Mouse (Mus musculus): Measurements from ENCODE around the gene Twf2.
A peak's percentile ranks its signal among the peaks of the same experiment; 100 is the strongest.

The Twf2 gene

DNA sequence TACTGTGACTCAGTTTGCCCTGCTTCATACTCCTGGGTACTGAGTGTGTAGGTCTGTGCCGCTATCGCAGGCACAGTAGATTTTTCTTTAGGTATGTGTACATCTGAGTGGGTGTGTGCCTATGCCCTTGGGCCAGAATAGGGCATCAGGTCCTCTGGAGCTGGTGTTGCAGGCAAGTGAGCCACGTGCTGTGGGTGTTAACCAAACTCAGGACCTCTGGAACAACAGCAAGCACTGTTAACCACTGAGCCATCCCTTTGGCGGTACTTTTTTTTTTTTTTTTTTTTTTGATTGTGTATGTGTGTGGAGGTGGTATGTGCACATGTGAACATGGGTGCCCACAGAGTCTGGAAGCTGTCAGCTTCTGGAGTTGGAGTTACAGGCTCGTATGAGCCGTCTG, 25.1 kb upstream of the Twf2 start:
- no peak for DNase-seq (ENCODE audit: extremely low spot score, low spot score)

DNA sequence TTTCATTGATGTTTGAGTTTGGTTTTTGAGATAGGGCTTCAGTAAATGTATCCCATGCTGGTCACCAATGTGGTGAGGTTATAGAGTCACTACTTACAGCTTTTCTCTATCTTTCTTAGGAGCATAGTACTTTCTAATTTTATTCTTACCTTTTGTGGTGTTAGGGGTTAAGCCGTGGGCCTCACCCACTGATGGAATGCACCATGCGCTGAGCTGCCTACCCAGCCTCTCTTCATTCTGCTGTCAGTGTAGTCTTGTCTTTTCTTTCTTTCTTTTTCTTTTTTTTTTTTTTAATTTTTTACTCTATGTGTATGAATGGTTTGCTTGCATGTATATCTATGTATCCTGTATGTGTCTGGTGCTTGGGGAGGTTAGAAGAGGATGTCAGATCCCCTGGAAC, 23.5 kb upstream of the Twf2 start:
- DNase-seq (ENCODE audit: extremely low spot score, low spot score) = no peak

DNA sequence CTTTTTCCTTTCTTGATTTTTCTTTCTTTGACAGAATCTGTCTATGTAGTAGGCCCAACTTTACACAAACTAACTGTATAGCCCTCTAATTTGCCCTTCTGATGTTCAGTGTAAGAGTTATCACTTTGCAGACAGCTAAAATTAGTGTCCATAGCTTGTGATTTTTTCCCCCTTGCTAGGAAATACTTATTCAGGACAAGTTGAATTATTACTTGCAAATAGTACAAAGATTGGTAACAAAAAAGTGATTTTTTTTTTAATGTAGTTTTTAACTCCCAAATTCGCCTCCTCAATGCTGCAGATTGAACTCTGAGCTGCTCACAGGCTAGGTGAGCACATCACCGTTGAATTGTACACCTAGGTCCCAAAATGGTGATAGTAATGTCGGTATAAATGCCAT, 22.9 kb upstream of the Twf2 start:
- DNase-seq (ENCODE audit: extremely low spot score, low spot score) = no peak

DNA sequence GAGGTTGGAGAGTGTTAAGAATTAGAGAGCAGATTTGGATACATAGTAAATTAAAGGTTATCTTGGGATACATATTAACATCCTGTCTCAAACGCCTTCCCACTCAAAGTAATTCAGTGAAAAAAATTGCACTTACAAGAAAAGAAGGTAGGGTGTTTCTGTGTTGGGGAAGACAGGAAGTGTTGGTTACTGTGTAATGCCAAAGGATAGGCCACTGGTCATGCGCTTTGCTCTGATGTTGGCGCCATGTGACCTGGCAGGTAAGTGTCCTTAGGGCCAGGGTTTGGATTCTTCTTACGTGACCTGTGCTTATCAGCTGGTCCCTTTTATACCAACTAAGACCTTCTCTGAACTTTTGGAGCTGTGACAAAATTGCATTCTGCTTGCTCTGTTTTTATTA, 20.8 kb upstream of the Twf2 start:
- no peak for DNase-seq (ENCODE audit: extremely low spot score, low spot score)

DNA sequence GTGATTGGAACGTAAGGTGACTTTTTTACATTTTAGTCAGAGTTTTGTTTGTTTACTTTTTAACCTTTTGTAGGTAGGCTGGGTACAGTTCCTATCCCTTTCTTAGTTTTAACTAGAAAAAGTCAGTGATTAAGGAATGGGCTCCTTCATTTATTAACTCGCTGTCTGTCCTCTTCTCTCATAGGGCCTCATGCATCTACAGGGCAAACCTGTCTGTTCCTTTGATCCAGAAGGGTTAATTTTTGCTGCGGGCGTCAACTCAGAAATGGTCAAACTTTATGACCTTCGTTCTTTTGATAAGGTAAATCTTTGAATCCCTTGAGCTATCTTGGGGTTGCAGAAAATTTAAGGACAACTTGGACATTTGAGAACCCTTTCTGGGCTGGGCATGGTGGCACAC, 18.9 kb upstream of the Twf2 start:
- DNase-seq (ENCODE audit: extremely low spot score, low spot score) = no peak

DNA sequence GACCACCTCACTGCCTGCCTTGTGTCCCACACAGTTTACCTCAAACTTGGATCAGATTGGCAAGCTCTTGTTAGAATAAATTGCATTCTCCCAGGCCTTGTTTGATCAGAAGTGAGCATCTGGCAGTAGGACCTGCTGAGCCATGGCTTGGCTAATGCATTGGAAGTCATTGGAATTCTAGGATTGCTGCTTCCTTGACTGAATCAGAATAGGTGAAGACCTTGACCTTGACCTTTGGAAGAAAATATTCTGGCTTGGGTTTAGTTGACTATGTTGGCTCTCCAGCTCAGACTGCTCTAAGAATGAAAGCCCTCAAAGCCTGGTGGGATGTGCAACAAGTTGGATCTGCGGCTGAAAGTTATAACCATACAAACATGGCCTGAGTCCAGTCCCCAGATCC, 11.6 kb upstream of the Twf2 start:
- DNase-seq (ENCODE audit: extremely low spot score, low spot score) = no peak

DNA sequence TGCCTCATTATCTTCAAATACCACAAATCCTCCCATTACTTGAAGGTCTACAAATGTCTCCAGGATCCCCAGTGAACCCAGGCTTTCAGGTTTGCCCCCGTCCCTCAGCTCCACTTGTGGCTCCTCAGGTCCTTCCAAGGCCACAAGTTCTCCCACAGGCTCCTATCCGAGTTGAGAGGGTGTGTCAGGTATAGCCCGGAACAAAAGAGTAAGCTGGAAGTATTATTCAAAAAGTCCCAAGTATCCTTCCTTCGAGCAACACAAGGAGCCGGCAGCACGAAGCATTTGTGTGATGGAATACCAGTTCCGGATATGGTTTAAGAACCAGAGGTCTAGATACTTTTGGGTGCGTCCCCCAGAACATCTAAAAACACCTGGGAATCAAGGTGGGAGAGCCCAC, 10.9 kb upstream of the Twf2 start:
- no peak for DNase-seq (ENCODE audit: extremely low spot score, low spot score)

DNA sequence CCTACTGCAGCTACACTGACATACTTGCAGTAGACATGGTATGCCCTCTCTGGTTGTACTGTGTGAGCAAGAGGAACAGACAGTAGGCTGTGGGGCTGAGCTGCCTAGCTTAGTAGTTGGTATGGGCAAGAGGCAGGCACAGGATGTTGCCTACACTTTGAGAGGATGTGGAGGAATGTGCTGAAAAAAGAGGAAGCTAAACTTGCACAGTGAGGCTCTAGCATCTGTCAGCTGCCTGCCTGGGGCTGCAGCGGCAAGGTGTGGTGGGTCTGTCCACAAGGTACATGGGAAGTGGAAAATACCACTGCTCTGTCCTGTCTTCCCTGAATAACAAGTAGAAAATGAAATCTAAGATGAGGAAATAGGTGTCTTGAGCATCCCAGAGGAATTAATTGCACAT, 9.9 kb upstream of the Twf2 start:
- DNase-seq (ENCODE audit: extremely low spot score, low spot score) = no peak

DNA sequence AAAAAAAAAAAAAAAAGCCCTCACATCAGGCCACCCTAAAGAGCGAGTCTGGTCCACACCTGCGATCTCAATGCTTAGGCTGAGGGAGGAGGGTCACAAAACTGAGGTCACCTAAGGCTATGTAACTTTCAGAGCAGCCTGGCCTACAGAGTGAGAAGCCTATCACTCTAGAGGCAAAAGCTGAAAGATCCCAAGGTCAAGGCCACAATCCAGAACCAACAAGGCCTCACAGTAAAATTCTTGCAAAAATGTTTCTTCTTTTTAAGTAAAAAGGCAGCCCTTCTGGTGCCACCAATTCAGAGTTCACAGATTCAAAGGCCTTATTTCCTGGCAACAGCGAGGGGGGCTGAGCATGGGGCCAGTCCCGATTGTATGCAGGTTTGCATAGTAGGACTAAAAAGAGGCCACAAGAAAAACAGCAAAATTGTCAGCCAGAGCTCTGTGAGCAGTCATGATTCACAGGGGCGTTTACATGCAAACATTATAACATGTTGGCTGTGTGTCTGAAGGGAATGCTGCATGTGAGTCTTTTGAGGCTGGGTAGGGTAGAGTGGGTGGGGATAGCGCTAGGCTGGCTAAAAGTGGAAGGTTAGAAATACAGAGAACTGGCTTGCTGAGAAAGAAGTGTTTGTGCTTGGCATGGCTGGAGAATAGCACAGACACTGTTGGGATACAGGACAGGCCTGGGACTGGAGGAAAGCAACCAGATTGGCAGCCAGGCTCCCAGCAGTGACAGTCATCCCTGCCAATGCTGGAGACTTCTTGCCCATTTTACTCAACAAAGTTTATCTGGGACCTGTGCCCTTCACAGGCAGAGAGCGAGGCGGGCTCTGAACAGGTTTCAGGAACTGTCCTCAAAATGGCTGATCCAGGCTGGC, 8.7 kb upstream of the Twf2 start:
- DNase-seq (ENCODE audit: extremely low spot score, low spot score) = no peak

DNA sequence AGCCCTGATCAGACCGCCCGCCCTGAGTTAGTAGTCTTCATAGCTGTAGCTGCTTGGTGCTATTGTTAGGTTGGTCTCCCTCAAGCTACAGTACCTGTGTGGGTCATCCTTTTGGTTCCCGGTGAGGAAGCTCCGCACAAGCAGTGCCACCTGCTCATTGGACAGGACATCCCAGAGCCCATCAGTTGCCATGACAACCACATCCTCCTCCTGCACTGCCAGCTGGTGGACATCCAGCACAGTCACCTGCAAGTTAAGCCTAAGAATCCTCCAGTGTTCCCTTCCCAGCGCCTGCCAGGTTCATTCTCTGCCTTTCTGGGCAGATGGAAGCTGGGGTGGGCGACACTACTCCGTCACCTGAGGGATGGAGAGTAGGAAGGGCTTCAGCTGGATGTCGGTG, 7.2 kb upstream of the Twf2 start:
- no peak for DNase-seq (ENCODE audit: extremely low spot score, low spot score)

DNA sequence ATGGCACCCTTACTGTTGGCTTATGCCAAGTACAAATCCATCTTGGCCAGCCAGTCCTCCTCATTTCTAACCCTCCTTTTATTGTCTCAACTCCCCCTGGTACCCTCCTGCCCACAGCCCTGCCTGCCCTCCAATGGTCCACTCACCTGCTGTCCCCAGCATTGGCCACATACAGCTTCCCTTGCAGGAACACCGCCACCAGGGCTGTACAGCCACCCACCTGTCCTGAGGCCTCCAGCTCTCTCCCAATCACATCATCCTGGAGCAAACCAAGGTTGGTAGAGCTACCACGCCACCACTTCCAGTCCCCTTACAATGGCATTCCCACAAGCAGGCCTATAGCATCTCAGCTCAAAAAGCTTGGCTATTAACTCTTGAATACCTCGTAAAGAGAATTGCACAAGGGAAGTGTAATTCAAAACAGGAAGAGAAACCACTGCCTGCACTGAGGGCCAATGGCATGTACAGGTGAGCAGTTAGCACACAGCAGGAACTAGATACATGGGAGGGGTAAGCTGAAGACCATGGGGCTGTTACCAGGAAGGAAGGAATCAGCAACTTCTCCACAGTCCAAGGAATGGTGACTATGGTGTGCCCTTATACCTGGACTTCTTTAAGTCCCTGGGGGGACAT, 5.7 kb upstream of the Twf2 start:
- DNase-seq (ENCODE audit: extremely low spot score, low spot score) = no peak

DNA sequence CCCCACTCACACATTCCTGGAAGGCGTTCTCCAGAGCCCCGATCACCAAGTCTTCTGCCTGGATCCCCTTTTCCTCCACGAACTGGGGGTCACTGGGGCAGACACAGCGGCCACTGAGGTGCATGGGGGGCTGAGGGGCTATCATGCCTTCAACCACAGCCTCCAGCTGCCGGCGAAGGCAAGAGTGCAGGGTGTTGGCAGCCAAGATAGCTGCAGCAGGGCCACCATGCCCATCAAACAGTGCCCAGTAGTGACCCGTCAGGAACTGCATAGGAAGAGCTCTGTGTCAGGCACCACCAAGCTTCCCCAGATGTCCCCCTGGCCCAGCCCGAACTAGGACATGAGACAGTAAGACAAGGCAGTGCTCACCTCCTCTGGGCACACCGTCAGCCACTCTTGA, 5.2 kb upstream of the Twf2 start:
- DNase-seq (ENCODE audit: extremely low spot score, low spot score) = no peak

DNA sequence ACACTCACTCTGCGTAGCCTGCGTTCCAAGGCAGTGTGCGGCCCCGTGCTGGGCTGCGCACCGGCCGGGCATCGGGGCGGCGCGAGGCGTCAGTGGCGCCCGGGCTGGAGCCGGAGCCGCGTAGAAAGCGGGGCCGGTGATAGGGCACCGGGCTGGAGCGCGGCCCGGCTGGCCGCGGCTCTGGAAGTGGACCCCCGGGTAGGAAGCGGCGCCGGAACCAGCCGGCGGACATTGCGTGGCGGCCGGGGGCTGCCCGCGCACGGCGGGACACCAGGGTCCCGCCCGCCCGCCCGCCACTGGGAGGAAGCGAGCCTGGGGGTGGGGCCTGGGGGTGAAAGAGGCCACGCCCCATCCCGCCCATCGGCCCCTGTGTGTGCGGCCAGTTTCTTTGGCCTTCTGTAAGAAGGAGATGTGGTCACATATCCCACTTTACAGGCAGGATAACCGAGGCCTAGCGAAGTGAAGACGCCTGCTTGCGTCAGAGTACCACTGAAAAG, 3.9 kb upstream of the Twf2 start:
- DNase-seq (ENCODE audit: extremely low spot score, low spot score) = peak; percentile 78

DNA sequence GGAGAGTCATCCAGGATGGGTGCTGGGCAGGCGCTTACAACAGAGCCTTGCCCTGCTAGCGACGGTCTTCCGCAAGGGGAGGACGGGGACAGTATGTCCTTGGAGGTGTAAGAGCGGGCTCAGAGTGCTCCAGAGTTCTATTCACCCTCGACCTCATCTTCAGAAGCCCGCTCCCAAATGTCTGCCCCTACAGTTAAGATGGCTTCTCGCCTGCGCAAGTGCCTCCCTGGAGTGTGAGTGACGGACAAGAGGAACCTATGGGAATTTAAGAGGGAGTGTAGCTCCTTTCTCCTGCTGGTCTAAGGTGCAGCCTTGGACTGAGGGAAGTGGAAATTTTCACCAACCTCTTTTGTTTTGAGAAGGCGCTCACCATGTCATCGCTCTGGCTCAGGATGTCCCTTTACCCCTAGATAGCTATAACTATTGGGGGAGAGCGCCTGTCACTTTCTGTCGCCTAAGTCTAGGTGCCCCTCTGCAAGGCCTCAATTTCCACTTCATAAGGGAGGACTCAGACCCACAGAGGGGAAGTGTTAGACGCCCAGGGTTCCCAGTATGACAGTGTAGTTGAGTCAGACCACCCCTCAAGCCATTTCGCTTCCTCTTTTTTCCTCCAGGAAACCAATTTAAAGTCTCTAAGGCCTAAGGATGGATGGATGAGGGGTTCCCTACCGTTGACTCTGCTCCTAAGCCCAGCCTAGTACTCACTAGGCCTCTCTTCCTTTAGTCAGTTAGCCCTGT, 3.2 kb upstream of the Twf2 start, which contains the start of gene Ppm1m:
Gene Ppm1m (minus strand): TSS at position 212 of the 738 bp plus-strand sequence.
- DNase-seq (ENCODE audit: extremely low spot score, low spot score) = no peak

DNA sequence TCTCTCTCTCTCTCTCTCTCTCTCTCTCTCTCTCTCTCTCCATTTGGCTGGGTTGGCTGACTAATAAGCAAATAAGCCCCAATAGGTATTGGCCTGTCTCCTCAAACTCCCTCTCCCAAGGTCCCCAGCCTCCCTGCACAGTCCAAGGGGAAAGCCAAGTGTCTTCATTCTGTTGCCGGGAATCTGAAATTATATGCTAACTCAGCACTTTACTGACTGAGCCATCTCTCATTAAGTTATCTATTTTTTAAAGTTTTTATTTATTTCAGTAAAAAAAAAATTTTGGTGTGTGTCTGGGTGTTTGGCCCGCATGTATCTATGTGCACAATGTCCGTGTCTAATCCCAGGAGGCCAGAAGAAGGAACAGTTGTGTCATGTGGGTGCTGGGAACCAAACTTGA, 1.0 kb upstream of the Twf2 start:
- no peak for DNase-seq (ENCODE audit: extremely low spot score, low spot score)

DNA sequence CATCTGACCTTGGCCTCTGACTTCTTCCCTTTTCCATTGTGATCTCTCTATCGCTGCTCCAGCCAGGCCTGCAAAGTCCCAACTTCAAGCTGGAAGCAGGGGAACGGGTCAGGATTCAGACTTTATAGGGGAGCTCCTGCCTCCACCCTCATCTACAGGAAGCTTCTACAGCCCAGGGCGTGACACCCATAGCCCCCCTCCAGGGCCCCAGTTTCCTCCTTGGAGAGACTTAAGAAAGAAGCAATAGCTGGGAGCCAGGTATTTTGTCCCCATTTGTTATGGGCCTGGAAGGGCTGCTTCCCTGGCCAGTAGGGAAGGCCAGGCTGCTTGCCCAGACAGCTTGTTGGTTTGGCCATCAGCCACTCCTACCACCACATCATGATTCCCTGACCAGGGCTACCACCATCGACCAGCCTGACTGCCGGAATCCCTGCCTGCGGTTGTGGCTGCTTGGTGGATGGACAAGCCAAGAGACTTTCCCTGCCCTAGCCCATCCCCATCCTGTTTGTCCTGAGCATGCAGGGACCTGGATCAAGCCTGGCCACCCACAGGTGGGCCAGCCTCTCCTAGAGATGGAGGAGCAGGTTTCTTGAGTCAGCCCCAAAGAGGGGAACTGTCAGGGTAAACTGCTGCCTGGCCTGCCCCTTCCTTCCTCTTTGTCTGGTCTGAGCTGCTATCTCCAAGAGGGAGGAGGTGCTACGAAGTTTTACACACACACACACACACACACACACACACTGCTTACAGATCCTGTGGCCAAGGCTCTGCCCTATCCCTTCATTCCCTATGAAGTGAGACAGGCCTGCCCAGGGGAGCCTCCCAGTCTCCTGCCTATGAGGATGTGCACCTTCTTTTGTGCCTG, 1.3 kb downstream of the Twf2 start:
- no peak for DNase-seq (ENCODE audit: extremely low spot score, low spot score)

DNA sequence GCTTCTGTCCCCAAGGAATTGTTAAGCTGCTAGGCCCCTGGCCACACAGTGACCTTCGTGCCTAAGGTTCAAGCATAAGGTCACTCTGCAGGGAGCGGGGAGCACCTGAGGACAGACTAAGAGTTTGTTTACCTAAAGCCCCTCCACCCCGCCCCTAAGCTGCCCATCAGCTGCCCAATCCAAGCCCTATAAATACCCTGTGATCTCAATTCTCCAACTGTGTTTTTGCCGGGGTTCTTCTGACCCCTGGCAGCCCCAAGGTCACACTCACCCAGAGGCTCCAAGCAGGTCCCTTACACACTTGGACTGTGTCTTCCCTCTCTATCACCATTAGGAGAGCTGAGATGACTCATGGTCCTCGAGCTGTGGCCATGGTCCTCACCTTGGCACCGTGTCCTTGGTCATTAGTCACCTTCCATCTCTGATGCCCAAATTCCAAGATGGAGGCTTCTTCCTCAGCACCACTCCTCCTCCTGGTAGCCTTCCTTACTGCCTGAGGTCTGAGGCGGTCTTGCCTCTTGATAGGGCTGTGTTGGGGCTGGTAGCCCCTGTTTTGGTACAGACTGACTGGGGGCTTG, 2.9 kb downstream of the Twf2 start:
- no peak for DNase-seq (ENCODE audit: extremely low spot score, low spot score)

DNA sequence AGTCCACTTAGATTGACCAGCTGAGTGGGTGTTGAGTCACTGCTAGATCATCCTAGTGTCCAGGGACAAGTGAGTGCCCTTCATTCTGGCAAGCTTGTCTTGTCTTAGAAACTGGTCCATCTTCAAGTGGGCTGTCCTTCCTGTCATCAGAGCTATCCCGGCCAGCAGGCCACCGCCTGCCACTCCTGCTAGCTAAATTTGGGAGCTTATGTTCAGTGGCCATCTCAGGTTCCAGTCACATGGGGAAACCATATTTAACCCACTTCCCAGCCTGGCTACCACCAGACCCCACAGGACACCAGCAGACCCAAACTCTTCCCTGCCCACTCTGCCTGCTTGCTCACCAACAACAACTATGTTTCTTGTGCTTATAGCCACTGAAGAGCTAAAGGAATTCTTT, 3.6 kb downstream of the Twf2 start:
- DNase-seq (ENCODE audit: extremely low spot score, low spot score) = no peak

DNA sequence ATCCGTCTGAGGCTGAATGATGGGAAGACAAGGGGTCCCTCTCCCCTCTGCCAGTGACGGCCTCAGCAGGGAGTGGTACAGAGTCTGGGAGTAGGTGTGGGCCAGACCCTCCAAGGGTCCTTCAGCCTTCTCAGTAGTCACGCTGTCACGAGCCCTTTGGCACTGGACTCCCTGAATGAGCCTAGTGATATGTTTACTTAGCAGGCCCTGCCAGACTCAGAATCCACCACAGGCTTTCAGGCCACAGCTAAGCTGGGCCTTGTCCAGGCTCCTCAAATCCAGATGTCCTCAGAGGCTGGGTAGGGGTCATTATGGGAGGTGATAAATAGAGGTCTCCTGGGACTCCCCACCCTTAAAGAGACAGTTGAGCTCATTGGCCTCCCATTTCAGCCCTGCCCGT, 5.3 kb downstream of the Twf2 start:
- no peak for DNase-seq (ENCODE audit: extremely low spot score, low spot score)

DNA sequence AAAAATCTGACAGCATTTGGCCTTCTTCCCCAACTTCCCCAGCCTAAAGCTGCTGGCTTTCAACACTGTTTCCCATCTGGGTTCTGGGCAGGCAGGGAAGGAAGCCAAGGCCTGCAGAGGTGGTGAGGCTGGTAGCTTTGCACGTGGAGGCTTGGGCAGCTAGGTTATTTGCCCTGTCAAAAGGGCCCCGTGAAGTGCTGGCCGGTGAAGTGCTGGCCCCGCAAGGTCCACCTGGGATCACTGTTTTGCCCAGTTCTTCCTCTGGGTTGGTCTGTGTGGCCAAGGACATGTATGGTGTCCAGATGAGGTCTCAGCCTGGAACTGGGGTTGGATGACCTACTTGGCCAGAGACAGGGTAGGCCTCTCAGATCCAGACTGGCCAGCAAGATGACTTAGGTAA, 7.0 kb downstream of the Twf2 start:
- DNase-seq (ENCODE audit: extremely low spot score, low spot score) = no peak

Data from neural tube, embryonic 10.5 days (tissue).